Mouse (Mus musculus) MEL-GATA-1-ER (cell line): ENCODE measurements at regions not wholly inside any gene's neighbourhood (a gene's known extent, or its start where the extent isn't known, plus 50 kb on each side); places are given as distances from the start of the nearest gene placed in this dataset.
"Not testable (repeated sequence)": the region's sequence is repeated elsewhere in the genome, so short reads cannot be mapped to it uniquely, and the experiment has no call there.

Experiments used
- DNase-seq: peaks from one replicate; pipeline ENCODE4 v3.0.0-alpha.2; 2012; ENCODE audit warnings: low read depth; ENCODE audit errors: extremely low read depth

DNA sequence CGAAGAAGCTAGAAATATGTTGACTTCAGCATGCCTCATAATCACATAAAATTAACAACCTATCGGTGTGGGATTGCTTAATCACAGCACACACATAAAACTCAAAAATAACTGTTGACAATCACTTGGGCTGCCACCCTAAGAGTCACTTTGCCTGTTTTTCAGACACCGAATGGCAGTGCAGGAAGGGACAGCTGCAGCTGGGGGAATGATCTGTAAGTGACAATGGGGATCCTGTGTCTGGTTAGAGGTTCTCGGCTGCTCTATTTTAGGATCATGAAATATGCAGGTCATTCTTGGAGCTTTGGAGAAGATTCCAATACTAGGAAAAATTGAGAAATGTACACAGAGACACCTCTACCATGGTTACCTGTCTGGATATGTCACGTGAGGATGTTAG is 54.4 kb upstream of the Tcf12 start:
- no peak for DNase-seq

DNA sequence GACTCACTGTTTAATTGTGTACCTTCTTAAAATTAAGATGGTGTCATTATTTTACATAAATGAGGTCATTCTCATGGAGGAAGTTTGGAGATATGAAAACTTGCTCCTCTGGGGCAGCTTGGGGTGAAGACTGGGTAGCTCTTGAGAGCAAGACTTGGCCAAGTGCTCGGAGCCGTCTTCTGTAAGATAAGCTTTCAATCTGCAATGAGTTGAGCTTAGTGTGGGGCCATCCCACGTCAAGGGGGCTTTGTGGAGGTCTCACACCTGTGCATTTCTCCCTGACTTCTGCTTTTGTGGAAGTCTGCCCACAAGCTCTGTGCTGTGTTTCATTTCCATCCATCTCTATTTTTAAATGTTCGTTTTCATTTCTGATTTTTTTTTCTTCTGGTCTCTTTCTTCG is 54.9 kb upstream of the Tcf12 start:
- no peak for DNase-seq

DNA sequence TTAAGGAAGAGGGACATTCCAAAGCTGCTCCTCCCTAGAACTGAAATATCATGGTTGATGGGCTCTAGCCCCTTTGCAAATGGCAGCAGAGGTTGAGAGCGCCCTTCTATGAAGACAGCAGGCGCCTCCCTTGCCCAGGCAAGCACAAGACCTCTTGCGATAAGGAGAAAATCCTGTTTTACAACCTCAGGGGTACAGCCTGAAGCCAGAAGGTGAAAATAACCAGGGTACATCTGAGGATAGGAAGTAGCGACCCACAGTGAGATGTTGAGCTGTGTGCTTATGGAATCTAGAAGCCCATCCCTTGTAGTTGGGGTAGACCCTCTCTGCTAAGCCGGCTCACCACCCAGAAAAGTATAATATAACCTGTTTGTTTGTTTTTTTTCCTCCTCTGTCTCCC is 57.6 kb upstream of the Tcf12 start:
- no peak for DNase-seq

DNA sequence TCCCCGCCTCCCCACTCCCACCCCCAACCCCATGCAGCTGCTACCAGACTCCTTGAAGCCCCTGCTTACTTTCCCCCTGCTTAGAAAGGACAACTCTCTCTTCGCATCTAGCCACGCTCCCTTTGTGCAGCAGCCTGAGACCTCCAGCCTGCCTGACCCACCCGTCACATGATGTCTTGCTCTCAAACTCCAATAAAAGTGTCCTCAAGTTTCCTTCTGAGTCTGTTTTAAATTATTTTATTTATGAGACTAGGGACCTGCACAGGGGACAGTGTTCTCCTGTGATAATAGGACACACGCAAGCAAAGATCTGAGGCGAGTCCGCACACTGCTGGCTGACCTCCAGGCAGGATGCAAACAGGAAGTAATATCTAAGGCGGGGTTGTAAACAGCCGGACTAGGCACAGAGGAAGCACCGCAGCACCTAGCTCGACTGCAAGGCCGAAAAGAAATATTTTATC is 58.1 kb upstream of the Tcf12 start:
- peak; percentile 54 for DNase-seq

DNA sequence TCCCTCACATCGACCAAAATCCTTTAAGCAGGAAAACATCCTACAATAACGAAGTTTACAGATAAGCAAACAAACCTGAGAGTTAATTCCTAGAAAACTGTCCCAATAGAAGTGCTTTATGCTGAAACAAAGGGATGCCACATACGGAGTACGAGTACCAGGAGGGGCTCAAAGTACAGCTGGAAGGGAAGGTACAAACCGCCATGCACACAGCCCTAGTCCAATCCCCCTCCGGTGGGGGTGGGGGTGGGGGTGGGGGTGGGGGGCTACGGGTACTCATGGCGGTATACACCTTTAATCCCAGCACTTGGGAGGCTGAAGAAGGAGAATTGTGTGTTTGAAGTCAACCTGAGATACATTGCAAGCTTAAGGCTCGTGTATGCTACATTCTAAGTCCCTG is 58.6 kb upstream of the Tcf12 start:
- no peak for DNase-seq

DNA sequence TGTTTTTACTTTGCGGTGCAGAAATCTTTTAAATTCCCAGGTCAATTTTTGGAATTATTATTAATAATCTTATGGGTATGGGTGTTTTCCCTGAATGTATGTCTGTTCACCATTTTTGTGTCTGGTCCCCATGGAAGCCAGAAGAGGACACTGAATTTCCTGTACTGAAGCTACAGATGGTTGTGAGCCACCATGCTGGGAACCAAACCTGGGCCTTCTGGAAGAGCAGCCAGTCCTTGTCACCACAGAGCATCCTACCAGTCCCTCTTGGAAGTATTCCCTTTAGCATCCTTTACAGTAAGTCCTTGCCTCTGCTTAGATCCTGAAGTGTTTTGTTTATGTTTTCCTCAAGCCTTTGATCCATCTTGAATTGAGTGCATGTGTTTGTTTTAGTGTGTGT is 60.7 kb upstream of the Tcf12 start:
- no peak for DNase-seq

DNA sequence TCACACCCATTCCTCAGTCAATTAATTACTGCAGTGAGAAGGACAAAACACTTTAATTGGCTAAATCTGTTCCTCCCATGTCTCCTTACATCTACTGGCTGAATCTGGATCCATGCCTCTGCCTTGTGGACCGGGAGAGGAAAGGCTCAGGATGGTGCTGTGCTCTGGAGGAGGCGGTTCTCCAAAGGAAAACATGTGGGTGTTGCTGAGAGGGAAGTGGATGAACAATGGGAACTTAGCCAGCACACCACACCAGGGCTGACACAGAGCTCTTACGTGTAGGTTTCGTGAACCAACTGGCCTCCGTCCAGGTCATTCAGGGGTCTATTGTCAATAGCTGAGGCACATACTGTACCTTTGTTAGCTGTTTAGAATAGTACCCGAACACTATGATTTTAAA is 69.3 kb upstream of the Tcf12 start:
- no peak for DNase-seq

DNA sequence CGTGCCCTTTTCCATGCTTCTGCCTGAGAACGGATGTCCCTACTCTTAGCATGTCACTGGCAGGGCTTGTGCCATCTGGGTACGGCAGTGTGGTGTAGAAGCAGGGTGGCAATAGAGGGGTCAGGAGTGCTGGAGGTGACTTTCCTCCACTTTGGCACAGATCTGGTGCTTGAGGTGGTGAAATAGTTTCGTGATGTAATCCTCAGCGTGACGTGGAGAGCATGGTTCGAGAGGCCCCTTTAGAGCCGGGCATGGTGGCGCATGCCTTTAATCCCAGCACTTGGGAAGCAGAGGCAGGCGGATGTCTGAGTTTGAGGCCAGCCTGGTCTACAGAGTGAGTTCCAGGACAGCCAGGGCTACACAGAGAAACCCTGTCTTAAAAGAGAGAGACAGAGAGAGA is 71.7 kb upstream of the Tcf12 start:
- no peak for DNase-seq

DNA sequence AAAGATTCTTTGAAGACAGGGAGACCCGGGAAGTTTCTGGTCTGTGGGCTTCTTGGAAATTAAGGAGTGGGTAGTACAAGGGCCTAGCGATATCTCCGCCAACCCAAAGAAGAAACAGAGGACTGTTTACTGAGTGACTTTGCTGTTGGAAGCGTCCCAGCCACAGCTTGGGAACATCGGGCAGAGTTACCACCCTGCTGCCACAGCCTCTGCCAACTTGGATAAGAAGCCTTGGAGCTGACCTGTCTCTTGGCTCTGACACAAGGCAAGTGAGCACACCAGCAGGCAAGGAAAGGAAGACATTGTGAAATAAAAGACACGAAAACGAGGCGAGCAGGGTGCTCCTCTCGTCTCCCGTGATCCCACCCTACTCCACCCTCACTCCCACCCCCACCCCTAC is 72.3 kb upstream of the Tcf12 start:
- no peak for DNase-seq

DNA sequence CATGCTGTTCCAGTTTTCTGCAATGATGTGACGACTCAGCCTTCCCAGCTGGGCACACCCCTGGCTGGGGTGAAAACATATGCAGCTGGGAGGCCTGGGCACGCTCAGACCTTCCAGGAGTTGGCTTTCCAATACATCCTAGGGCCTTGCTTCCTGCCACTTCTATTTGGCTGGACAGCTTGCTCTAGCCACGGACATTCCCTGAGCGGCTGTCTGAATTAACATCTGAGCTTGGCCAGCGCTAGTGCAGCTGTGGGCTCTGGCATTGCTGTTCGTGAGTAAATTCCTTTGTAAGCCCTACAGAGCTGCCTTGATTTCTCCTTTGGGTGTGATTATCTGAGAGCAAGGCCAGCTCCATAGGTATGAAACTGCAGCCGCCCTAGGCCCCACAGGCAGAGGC is 78.2 kb upstream of the Tcf12 start:
- DNase-seq, result no peak

DNA sequence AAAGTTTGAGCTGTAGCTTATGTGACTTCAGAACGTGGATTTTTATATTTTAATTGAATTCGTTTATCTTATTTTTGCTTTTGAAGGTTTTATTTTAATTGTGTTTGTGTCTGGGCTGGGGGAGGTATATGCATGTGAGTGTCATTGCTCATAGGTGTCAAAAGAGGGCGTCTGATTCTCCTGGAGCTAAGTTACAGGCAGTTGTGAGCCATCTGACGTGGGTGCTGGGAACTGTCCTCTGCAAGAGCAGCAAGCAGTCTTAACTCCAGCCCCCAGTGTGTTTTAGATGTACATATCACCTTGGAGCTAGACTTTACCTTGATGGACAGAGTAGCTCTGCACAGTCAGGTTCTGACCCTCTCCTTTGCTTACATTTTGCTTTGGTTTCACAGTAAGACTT is 79.0 kb upstream of the Tcf12 start:
- no peak for DNase-seq

DNA sequence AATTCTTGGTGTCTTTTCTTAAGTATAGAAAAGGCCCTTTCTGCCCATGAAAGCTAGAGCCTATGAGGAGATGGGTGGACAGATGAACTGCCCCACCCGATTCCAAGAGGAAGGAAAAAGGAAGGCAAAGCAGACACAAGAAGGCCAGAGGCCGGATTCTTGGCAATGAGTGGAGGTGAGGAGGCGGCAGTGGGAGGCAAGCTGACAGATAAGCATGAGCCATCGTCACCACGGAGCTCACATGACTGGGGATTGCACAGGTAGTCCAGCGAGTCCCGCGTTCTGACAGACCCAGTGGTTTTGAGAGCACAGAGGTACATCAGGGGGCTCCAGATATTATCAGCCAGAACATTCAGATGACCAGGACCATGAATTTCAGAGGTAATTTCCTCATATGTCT is 79.4 kb upstream of the Tcf12 start:
- DNase-seq, result no peak

DNA sequence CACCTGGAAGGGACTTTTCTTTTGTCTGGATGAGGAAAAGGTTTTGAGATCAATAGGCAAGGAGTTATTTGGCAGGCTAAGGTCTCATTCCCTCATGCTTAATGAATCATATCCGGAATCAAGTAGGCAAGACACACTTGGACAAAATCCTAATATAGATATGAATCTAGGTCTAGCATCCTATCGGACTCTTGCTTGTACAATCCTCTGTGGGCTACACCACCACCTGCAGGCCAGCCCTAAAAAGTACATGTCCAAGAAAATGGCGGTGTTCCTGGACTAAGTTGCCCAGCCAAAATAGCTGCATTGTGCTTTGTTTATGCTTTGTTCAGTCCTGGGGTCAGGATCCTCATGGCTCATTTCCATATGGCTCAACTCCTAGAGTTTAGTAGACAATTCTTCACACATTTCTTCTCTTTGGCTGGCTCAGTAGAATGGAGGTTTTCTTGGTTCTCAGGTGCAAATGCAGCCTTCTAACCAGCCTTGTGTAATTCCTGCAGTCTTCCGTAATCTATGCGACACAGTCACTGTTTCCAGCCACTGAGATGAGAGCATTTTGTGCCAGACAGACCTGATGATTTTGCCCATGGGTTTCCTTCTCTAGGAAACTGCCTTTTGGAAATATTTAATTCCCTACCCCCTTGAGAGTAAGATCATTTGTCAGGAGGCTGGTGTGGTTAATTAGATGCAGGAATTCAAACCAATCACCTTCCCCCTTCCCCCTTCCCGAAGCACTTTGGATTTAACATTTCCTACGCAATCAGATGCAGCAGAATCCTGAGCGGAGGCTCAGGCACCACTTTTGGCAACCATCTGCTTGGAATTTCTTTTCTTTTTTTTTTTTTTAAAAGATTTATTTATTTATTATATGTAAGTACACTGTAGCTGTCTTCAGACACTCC is 80.6 kb upstream of the Tcf12 start:
- DNase-seq, result no peak

DNA sequence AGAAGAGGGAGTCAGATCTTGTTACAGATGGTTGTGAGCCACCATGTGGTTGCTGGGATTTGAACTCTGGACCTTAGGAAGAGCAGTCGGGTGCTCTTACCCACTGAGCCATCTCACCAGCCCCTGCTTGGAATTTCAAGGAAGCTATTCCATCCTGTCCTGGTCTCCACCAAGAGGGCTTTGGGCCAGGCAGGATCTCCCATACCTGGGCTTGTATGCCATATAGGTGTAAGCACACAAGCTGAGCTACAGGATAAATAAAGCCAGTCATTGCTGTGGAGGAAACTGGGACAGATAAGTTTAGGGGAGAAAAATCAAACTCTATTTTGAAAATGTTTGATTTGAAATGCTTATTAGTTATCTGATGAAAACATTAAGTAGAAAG is 81.3 kb upstream of the Tcf12 start:
- DNase-seq, result not testable (repeated sequence)

DNA sequence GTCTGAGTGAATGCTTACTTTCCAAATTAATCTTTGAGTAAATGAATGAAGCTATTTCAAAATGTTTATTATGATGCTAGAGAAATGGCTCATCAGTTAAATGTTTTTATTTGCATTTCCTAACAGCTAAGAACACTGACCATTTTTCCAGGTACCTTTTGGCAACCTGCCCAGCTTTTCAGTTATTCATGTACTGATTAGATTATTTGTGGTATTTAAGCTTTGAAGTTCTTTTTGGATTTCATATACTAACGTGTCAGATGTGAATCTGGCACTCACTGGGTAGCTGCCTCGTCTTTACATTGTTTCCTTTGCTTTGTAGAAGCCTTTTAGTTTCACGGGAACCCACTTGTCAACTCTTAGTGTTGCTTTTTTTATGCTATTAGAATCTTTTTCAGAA is 79.3 kb upstream of the Zfp280d start:
- no peak for DNase-seq

DNA sequence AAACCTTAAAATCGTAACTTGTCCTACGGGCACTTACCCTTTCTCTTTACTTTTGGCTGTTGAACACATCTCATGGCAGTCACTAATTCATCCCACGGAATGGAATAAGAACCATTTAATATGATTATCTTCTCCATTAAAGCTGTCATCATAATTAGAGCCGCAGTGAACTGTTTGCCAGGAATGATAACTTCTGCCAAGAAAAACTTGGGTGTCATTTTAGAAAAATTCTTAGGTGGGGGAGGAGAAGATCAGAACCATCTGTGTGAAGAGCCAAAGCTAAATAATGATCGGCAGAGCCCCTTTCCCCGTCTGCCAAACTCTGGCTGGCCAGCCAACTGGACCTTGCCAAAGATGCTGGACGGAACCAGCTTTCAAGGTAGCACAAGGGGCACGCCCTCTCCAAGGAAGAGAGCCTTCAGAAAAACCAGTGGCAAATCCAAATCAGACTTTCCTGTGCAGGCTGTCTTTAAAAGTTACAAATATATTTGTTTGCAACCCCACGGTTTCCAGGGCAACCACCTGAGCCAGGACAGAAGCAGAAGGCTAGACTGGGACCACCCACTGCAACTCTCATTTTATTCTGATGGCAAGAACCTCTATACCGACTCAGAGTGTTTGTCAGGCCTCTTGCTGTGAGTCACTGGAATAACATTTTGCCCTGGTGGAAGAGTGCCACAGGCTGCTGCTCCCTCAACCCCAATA is 77.9 kb upstream of the Zfp280d start:
- no peak for DNase-seq

DNA sequence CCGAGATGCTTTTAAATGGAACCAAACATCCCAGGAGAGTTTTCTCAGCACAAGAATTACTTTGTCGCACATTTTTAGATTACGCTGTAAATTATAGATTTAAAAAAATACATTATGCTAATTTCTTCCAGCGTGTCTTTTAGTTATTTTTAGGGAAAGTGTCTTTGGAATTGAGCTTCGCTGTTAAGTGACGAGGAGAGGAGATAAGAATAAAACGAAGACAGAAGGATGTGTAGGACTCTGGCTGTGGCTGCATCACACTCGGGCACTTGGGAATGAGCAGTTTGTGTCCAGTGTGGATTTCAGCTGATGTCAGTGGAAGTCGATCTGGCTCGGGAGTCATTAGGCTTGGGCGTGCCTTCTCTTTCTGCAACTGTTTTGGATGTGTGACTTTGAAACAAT is 77.3 kb upstream of the Zfp280d start:
- no peak for DNase-seq

DNA sequence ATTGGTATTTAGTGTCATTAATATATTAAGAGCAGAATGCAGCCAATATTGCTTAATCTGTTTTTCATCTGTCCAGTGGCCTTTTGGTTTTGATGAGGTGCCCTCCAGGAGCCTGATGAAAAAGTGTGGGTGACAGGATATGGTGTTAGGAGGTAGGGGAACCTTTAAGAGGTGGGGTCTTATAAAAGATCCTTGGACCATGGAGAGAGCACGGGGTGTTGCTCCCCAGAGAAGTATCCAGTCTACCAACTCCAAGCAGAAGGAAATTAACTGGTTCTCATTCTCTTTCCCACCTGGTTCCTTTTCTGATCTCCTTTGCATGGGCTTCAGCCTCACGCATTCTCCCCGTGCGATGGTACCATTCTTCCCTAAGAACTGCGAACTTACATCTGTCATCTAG is 75.7 kb upstream of the Zfp280d start:
- no peak for DNase-seq

DNA sequence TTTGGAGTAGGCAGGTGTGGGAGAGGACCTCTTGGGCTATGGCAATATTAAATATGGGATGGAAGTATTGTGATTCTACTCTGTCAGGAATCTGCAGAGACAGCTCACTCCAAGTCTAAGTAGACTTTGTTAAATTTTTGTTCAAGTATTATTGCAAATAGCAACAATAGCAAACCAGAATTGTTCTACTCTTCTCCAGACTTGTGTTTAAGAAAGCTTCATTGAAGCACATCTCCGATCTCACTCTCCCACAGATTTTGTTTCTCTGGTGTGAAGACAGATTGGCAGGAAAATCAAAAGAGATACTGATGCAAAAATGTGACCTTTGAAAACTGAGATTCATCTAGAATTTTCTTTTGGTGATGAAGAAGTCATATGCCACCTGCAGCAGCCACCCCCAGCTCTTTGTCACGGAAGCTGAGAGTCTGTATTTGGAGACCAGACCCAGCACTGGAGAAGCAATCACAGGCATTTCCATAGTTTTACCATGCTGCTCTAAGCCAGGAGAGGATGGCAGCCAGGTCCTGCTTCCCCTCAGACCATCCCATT is 70.2 kb upstream of the Zfp280d start:
- DNase-seq, result no peak

DNA sequence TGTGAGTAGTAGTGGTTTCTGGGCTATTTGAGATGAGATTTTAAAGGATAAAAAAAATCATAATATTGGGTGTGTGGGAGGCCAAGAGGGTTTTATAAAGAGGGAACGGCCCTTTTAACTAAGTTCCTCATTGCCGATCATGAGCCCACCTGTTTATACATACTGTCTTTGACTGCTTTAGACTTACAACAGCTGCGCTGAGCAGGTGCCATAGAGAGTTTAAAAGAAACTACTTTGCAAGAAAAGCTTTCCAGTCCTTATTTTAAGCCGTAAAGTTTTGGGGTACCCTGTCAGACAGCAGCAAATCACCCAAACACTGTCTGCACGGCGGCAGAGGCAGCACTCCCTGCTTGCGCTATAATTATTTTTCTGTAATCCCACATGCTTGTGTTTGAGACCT is 68.8 kb upstream of the Zfp280d start:
- no peak for DNase-seq

DNA sequence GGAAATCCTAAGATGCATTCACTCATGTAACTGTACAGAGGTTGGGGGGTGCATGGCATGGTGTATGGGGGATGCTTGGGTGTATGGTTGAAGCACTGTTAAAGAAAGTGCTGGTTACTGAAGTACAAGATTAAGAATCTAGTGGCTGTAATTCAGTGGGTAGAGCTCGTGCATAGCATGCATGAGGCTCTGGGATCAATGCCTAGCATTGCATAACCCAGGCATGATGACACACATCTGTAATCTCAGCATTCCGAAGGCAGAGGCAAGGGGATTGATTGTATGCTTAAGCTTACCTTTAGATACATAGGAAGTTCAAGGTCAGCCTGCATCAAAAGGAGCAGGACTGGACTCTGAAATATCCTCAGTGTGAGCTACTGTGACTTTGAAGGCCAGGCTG is 67.7 kb upstream of the Zfp280d start:
- no peak for DNase-seq

DNA sequence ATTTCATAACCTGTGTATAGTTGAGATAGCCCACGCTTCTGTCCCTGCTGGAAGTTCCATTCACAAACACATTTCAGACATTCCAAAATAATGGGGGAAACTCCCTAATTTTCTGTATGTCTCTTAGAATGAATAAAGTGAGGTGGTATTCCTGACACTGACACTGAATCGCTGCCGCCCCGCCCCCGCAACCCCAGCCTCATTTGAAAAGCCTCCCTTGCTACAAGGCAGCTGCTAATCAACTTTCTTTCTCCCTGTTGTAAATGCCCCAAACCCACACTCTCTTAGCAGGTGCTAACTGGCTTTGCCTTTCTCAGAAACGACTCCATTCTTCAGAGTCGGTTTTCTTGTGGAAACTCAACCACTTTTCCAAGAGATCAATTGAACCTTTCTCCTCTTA is 66.4 kb upstream of the Zfp280d start:
- DNase-seq, result no peak
